Mouse (Mus musculus): ENCODE results near the gene Olfr504. TPM values are rescaled to one million over a fixed set of nuclear protein-coding genes. Genes with fewer than 3 reads are reported as not detected.
"Not testable (repeated sequence)": the region's sequence is repeated elsewhere in the genome, so short reads cannot be mapped to it uniquely, and the experiment has no call there.

Gene Olfr504
- polyA plus RNA-seq (2012; rRNA removed): not detected in 2 replicates

GRCm38 (mm10) chr7:108565693-108566092 is at the start of gene Olfr504:
Gene Olfr504 (minus strand): TSS chr7:108565793.
- no peaks in the 10 kb centered on the region for H3K36me3 ChIP-seq (ENCODE audit: control insufficient read depth, insufficient read depth, low read length)
- H3K27me3 ChIP-seq (ENCODE audit: control insufficient read depth, insufficient read depth, low read length): no peaks in the 10 kb centered on the region
- no peak for TF ChIP-seq POLR2A (IDR thresholded peaks at IDR 0.05; ENCODE audit: control insufficient read depth, low read depth, low read length)
- TF ChIP-seq CTCF (IDR thresholded peaks at IDR 0.05; ENCODE audit: control insufficient read depth, insufficient read depth, insufficient replicate concordance, low read depth, low read length): no peak
- H3K27ac ChIP-seq (ENCODE audit: control insufficient read depth, insufficient read depth, low read depth, low read length): no peak within 1 kb of the TSS
- H3K4me1 ChIP-seq (ENCODE audit: control insufficient read depth, insufficient read depth, low read length): no peaks in the 10 kb centered on the region
- H3K4me3 ChIP-seq (ENCODE audit: control insufficient read depth, low read depth, low read length): no peak within 1 kb of the TSS

- Histone ChIP-seq H3K4me1 (ENCODE audit: control insufficient read depth, insufficient read depth, low read length) (no peaks in the 10 kb centered on the region), H3K4me3 (ENCODE audit: control insufficient read depth, low read depth, low read length) (no peak overlapping the region), H3K36me3 (ENCODE audit: control insufficient read depth, insufficient read depth, low read length) (no peaks in the 10 kb centered on the region), H3K27me3 (ENCODE audit: control insufficient read depth, insufficient read depth, low read length) (no peaks in the 10 kb centered on the region), H3K27ac (ENCODE audit: control insufficient read depth, insufficient read depth, low read depth, low read length) (no peak overlapping the region)
- TF ChIP-seq CTCF (IDR thresholded peaks at IDR 0.05; ENCODE audit: control insufficient read depth, insufficient read depth, insufficient replicate concordance, low read depth, low read length): no peak
Measured at GRCm38 (mm10) chr7:108614110-108614509, 48.5 kb upstream of the Olfr504 start.

- no peaks in the 10 kb centered on the region for H3K4me1 ChIP-seq (ENCODE audit: control insufficient read depth, insufficient read depth, low read length)
- H3K27ac ChIP-seq (ENCODE audit: control insufficient read depth, insufficient read depth, low read depth, low read length): no peak within 1 kb of the TSS
- TF ChIP-seq POLR2A (IDR thresholded peaks at IDR 0.05; ENCODE audit: control insufficient read depth, low read depth, low read length) (no peak), CTCF (IDR thresholded peaks at IDR 0.05; ENCODE audit: control insufficient read depth, insufficient read depth, insufficient replicate concordance, low read depth, low read length) (no peak)
- no peaks in the 10 kb centered on the region for H3K36me3 ChIP-seq (ENCODE audit: control insufficient read depth, insufficient read depth, low read length)
- H3K27me3 ChIP-seq (ENCODE audit: control insufficient read depth, insufficient read depth, low read length): no peaks in the 10 kb centered on the region
- H3K4me3 ChIP-seq (ENCODE audit: control insufficient read depth, low read depth, low read length): no peak within 1 kb of the TSS
Measured at GRCm38 (mm10) chr7:108610487-108610886, 44.9 kb upstream of the Olfr504 start, which contains the start of gene Olfr506. Gene Olfr506 (plus strand): TSS chr7:108610787.

- not testable (repeated sequence) for H3K36me3 ChIP-seq (ENCODE audit: control insufficient read depth, insufficient read depth, low read length); H3K27ac ChIP-seq (ENCODE audit: control insufficient read depth, insufficient read depth, low read depth, low read length); H3K4me3 ChIP-seq (ENCODE audit: control insufficient read depth, low read depth, low read length); H3K27me3 ChIP-seq (ENCODE audit: control insufficient read depth, insufficient read depth, low read length); H3K4me1 ChIP-seq (ENCODE audit: control insufficient read depth, insufficient read depth, low read length)
Measured at GRCm38 (mm10) chr7:108601916-108602315, 36.3 kb upstream of the Olfr504 start.

- TF ChIP-seq CTCF (IDR thresholded peaks at IDR 0.05; ENCODE audit: control insufficient read depth, insufficient read depth, insufficient replicate concordance, low read depth, low read length) (no peak), POLR2A (IDR thresholded peaks at IDR 0.05; ENCODE audit: control insufficient read depth, low read depth, low read length) (no peak)
- Histone ChIP-seq H3K27me3 (ENCODE audit: control insufficient read depth, insufficient read depth, low read length) (no peaks in the 10 kb centered on the region), H3K27ac (ENCODE audit: control insufficient read depth, insufficient read depth, low read depth, low read length) (no peak overlapping the region), H3K4me1 (ENCODE audit: control insufficient read depth, insufficient read depth, low read length) (no peaks in the 10 kb centered on the region), H3K36me3 (ENCODE audit: control insufficient read depth, insufficient read depth, low read length) (no peaks in the 10 kb centered on the region), H3K4me3 (ENCODE audit: control insufficient read depth, low read depth, low read length) (no peak overlapping the region)
Measured at GRCm38 (mm10) chr7:108589797-108590196, 24.2 kb upstream of the Olfr504 start.

GRCm38 (mm10) chr7:108544227-108544626 is 21.4 kb downstream of the Olfr504 start, which contains the start of gene Olfr503:
Gene Olfr503 (plus strand): TSS chr7:108544527.
- H3K27me3 ChIP-seq (ENCODE audit: control insufficient read depth, insufficient read depth, low read length); H3K4me1 ChIP-seq (ENCODE audit: control insufficient read depth, insufficient read depth, low read length); H3K27ac ChIP-seq (ENCODE audit: control insufficient read depth, insufficient read depth, low read depth, low read length); H3K36me3 ChIP-seq (ENCODE audit: control insufficient read depth, insufficient read depth, low read length); H3K4me3 ChIP-seq (ENCODE audit: control insufficient read depth, low read depth, low read length): not testable (repeated sequence)

- TF ChIP-seq CTCF (IDR thresholded peaks at IDR 0.05; ENCODE audit: control insufficient read depth, insufficient read depth, insufficient replicate concordance, low read depth, low read length) (no peak), POLR2A (IDR thresholded peaks at IDR 0.05; ENCODE audit: control insufficient read depth, low read depth, low read length) (no peak)
- no peak overlapping the region for H3K27ac ChIP-seq (ENCODE audit: control insufficient read depth, insufficient read depth, low read depth, low read length)
- H3K4me3 ChIP-seq (ENCODE audit: control insufficient read depth, low read depth, low read length): no peak overlapping the region
Measured at GRCm38 (mm10) chr7:108542416-108542815, 23.2 kb downstream of the Olfr504 start.

GRCm38 (mm10) chr7:108524965-108525364 is 40.6 kb downstream of the Olfr504 start, which contains the start of gene Olfr502:
Gene Olfr502 (minus strand): TSS chr7:108525065.
- H3K36me3 ChIP-seq (ENCODE audit: control insufficient read depth, insufficient read depth, low read length): no peaks in the 10 kb centered on the region
- no peaks in the 10 kb centered on the region for H3K27me3 ChIP-seq (ENCODE audit: control insufficient read depth, insufficient read depth, low read length)
- no peak within 1 kb of the TSS for H3K27ac ChIP-seq (ENCODE audit: control insufficient read depth, insufficient read depth, low read depth, low read length)
- H3K4me3 ChIP-seq (ENCODE audit: control insufficient read depth, low read depth, low read length): no peak within 1 kb of the TSS
- H3K4me1 ChIP-seq (ENCODE audit: control insufficient read depth, insufficient read depth, low read length): no peaks in the 10 kb centered on the region
- TF ChIP-seq CTCF (IDR thresholded peaks at IDR 0.05; ENCODE audit: control insufficient read depth, insufficient read depth, insufficient replicate concordance, low read depth, low read length): no peak
- TF ChIP-seq POLR2A (IDR thresholded peaks at IDR 0.05; ENCODE audit: control insufficient read depth, low read depth, low read length): no peak

More at GRCm38 (mm10) chr7:108542416-108542815, 23.2 kb downstream of the Olfr504 start:
- H3K36me3 ChIP-seq (ENCODE audit: control insufficient read depth, insufficient read depth, low read length): no peaks in the 10 kb centered on the region
- peaks cover 5% of the 10 kb centered on the region for H3K4me1 ChIP-seq (ENCODE audit: control insufficient read depth, insufficient read depth, low read length)
- no peaks in the 10 kb centered on the region for H3K27me3 ChIP-seq (ENCODE audit: control insufficient read depth, insufficient read depth, low read length)

Other genes starting within 250 kb of the Olfr504 start
- not detected in 2 replicates for gene Olfr492, start 242.1 kb downstream of the Olfr504 start, polyA plus RNA-seq (2012; rRNA removed)
- gene Olfr493, start 218.8 kb downstream of the Olfr504 start, polyA plus RNA-seq (2012; rRNA removed): not detected in 2 replicates
- gene Olfr494, start 200.5 kb downstream of the Olfr504 start, polyA plus RNA-seq (2012; rRNA removed): not detected in 2 replicates
- gene Olfr495, start 172.6 kb downstream of the Olfr504 start, polyA plus RNA-seq (2012; rRNA removed): not detected in 2 replicates
- not detected in 2 replicates for gene Olfr497, start 145.4 kb downstream of the Olfr504 start, polyA plus RNA-seq (2012; rRNA removed)
- not detected in 2 replicates for gene Olfr498, start 100.5 kb downstream of the Olfr504 start, polyA plus RNA-seq (2012; rRNA removed)
- gene Olfr502, start 40.7 kb downstream of the Olfr504 start, polyA plus RNA-seq (2012; rRNA removed): not detected in 2 replicates
- gene Olfr503, start 21.3 kb downstream of the Olfr504 start, polyA plus RNA-seq (2012; rRNA removed): not detected in 2 replicates
- not detected in 2 replicates for gene Olfr506, start 45.0 kb upstream of the Olfr504 start, polyA plus RNA-seq (2012; rRNA removed)
- not detected in 2 replicates for gene Olfr507, start 56.0 kb upstream of the Olfr504 start, polyA plus RNA-seq (2012; rRNA removed)
- not detected in 2 replicates for gene Olfr508, start 64.2 kb upstream of the Olfr504 start, polyA plus RNA-seq (2012; rRNA removed)
- gene Olfr509, start 86.1 kb upstream of the Olfr504 start, polyA plus RNA-seq (2012; rRNA removed): not detected in 2 replicates
- not detected in 2 replicates for gene Olfr510, start 100.6 kb upstream of the Olfr504 start, polyA plus RNA-seq (2012; rRNA removed)
- gene Olfr512, start 147.5 kb upstream of the Olfr504 start, polyA plus RNA-seq (2012; rRNA removed): 0.10 and 0.12 TPM in 2 replicates
- gene Olfr513, start 185.2 kb upstream of the Olfr504 start, polyA plus RNA-seq (2012; rRNA removed): not detected in 2 replicates

All from testis, adult 2 months (tissue).